Mouse (Mus musculus) olfactory bulb, adult 2 months (tissue): ENCODE data around the gene Nop58.

Experiments
- CTCF ChIP-seq: fragments of 200-500 bp; IDR thresholded peaks from 2 replicates; pipeline ENCODE4 v1.5.1; 2012; ENCODE audit warnings: low read depth, mild to moderate bottlenecking, low read length, moderate library complexity; ENCODE audit not compliant: insufficient read depth
- POLR2A ChIP-seq: fragments of 200-500 bp; IDR thresholded peaks from 2 replicates; pipeline ENCODE4 v1.6.1; 2012; ENCODE audit warnings: mild to moderate bottlenecking, low read depth, low read length, moderate library complexity; ENCODE audit not compliant: insufficient read depth

DNA sequence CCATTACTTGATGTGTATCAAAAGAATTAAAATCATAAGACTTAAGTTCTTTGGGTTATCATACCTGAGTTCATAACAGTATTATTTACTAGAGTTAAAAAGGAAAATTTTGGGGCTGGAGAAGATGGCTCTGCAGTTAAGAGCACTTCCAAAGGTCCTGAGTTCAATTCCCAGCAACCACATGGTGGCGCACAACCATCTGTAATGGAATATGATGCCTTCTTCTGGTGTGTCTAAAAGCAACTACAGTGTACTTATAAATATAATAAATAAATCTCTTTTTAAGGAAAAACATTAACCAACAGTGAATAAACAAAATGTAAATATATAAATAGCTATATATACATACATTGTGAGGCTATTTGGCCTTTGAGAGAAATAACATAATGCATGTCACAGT is 17.0 kb downstream of the Nop58 start:
- TF ChIP-seq CTCF (no peak), POLR2A (no peak)
